8 mouse cellular contexts compared by ENCODE assay signal in genomic region chr5:120505368-120505767, GRCm38 (mm10). TPM values are rescaled to one million over a fixed set of nuclear protein-coding genes. Genes with fewer than 3 reads are reported as not detected.
DNase-seq lines count a peak whose midpoint lies in the region; ATAC-seq lines count a peak whose summit lies in the region.

No protein-coding gene starts in this region.

- peaks cover 34% of the 10 kb centered on the region for H3K4me1 ChIP-seq in midbrain, embryonic 10.5 days
- peaks cover 19% of the 10 kb centered on the region for H3K4me1 ChIP-seq in midbrain, embryonic 15.5 days
- peaks cover 9% of the 10 kb centered on the region; the same call in 1 of the 2 replicates for H3K4me1 ChIP-seq in intestine, embryonic 14.5 days (replicated peaks; ENCODE audit: control insufficient read depth, insufficient read depth, low read length)
- H3K4me1 ChIP-seq in midbrain, embryonic 13.5 days (replicated peaks): peaks cover 27% of the 10 kb centered on the region

- peak; percentile 79 for DNase-seq in midbrain, embryonic 10.5 days (ENCODE audit: low spot score)
- peak; percentile 87 to 89 for DNase-seq in cerebellum, postnatal 25 days
- peak; percentile 81 for DNase-seq in gastrocnemius, postnatal 10 days
- peak; percentile 84 for DNase-seq in intestine, embryonic 14.5 days (ENCODE audit: low spot score)
- peak; percentile 73 for DNase-seq in left cerebral cortex, postnatal 4 days
- DNase-seq in spleen, postnatal 36 days (ENCODE audit: low spot score in 2 of 2): peak; percentile 45 to 61

- WGBS in midbrain, embryonic 10.5 days: 29% methylated on average over 16 of the region's 16 CpGs
- 24% methylated on average over 16 of the region's 16 CpGs for WGBS in midbrain, embryonic 15.5 days
- WGBS in intestine, embryonic 14.5 days: 22% methylated on average over 16 of the region's 16 CpGs
- WGBS in midbrain, embryonic 13.5 days: 20% methylated on average over 16 of the region's 16 CpGs

- no peaks in the 10 kb centered on the region for H3K9me3 ChIP-seq in midbrain, embryonic 10.5 days (replicated peaks)
- no peaks in the 10 kb centered on the region for H3K9me3 ChIP-seq in midbrain, embryonic 15.5 days
- H3K9me3 ChIP-seq in intestine, embryonic 14.5 days (ENCODE audit: control insufficient read depth, low read length): no peaks in the 10 kb centered on the region
- H3K9me3 ChIP-seq in midbrain, embryonic 13.5 days: peaks cover 5% of the 10 kb centered on the region; the same call in 1 of the 2 replicates

- ATAC-seq in midbrain, embryonic 15.5 days (replicated peaks): no peak
- no peak for ATAC-seq in intestine, embryonic 14.5 days (replicated peaks; ENCODE audit: low FRiP score, low TSS enrichment, low read depth)
- no peak for ATAC-seq in midbrain, embryonic 13.5 days

- intact Hi-C loops in left cerebral cortex, postnatal 4 days (cut with DNase I): no loop called here

- no peaks in the 10 kb centered on the region for H3K27me3 ChIP-seq in midbrain, embryonic 10.5 days (ENCODE audit: low read depth, poor library complexity, severe bottlenecking)
- no peaks in the 10 kb centered on the region for H3K27me3 ChIP-seq in midbrain, embryonic 15.5 days (replicated peaks)
- H3K27me3 ChIP-seq in intestine, embryonic 14.5 days (replicated peaks; ENCODE audit: control insufficient read depth, insufficient read depth, low read length): no peaks in the 10 kb centered on the region
- H3K27me3 ChIP-seq in midbrain, embryonic 13.5 days: no peaks in the 10 kb centered on the region; the same call in 1 of the 2 replicates

- H3K36me3 ChIP-seq in midbrain, embryonic 10.5 days: no peaks in the 10 kb centered on the region
- H3K36me3 ChIP-seq in midbrain, embryonic 15.5 days (replicated peaks): no peaks in the 10 kb centered on the region
- no peaks in the 10 kb centered on the region for H3K36me3 ChIP-seq in intestine, embryonic 14.5 days (ENCODE audit: control insufficient read depth, insufficient read depth, low read length)
- no peaks in the 10 kb centered on the region for H3K36me3 ChIP-seq in midbrain, embryonic 13.5 days

- H3K27ac ChIP-seq in midbrain, embryonic 10.5 days (replicated peaks): peak overlapping the region; percentile 64; the same call in 1 of the 2 replicates
- H3K27ac ChIP-seq in midbrain, embryonic 15.5 days: no peak overlapping the region
- H3K27ac ChIP-seq in intestine, embryonic 14.5 days (ENCODE audit: low read depth): no peak overlapping the region
- no peak overlapping the region for H3K27ac ChIP-seq in midbrain, embryonic 13.5 days

- H3K4me3 ChIP-seq in midbrain, embryonic 10.5 days: peak overlapping the region; percentile 30
- H3K4me3 ChIP-seq in midbrain, embryonic 15.5 days: no peak overlapping the region
- H3K4me3 ChIP-seq in intestine, embryonic 14.5 days (ENCODE audit: low read depth, low read length): no peak overlapping the region
- H3K4me3 ChIP-seq in midbrain, embryonic 13.5 days (replicated peaks): no peak overlapping the region

- no peak overlapping the region for H3K9ac ChIP-seq in midbrain, embryonic 15.5 days
- H3K9ac ChIP-seq in intestine, embryonic 14.5 days (ENCODE audit: low read length): no peak overlapping the region
- H3K9ac ChIP-seq in midbrain, embryonic 13.5 days (replicated peaks): 0 out of 2 replicates have a peak overlapping the region, but pooled peaks have one; percentile 32

- H3K4me2 ChIP-seq in midbrain, embryonic 15.5 days: no peak overlapping the region
- H3K4me2 ChIP-seq in intestine, embryonic 14.5 days (ENCODE audit: low read length): no peak overlapping the region
- no peak overlapping the region for H3K4me2 ChIP-seq in midbrain, embryonic 13.5 days (replicated peaks)

RNA-seq across cellular contexts. Expression of gene Plbd2, which starts 1.9 kb away (rescaled TPM):
- polyA plus RNA-seq in midbrain, embryonic 10.5 days (2016; fragmentation: Nextera tagmentation; extraction: Ambion mirVana): 35.6 and 37.0 TPM in 2 replicates
- 36.8 and 37.2 TPM in 2 replicates for polyA plus RNA-seq in midbrain, embryonic 15.5 days (2015; fragmentation: Nextera tagmentation; extraction: Ambion mirVana)
- total RNA-seq in gastrocnemius, postnatal 10 days (2021): 10 to 100 TPM; 36.7 to 38.0 TPM
- 36.5 and 42.1 TPM in 2 replicates for polyA plus RNA-seq in intestine, embryonic 14.5 days (2014; fragmentation: Nextera tagmentation; extraction: Ambion mirVana)
- total RNA-seq in left cerebral cortex, postnatal 4 days (2021): 10 to 100 TPM; 38.8 to 43.9 TPM
- polyA plus RNA-seq in midbrain, embryonic 13.5 days (2015; fragmentation: Nextera tagmentation; extraction: Ambion mirVana): 25.1 and 29.3 TPM in 2 replicates

RNA-seq across cellular contexts. Expression of gene Slc8b1, which starts 5.6 kb away (rescaled TPM):
- 3.9 and 4.6 TPM in 2 replicates for polyA plus RNA-seq in midbrain, embryonic 10.5 days (2016; fragmentation: Nextera tagmentation; extraction: Ambion mirVana)
- 1.6 and 2.5 TPM in 2 replicates for polyA plus RNA-seq in midbrain, embryonic 15.5 days (2015; fragmentation: Nextera tagmentation; extraction: Ambion mirVana)
- 10 to 100 TPM; 15.1 to 20.0 TPM for total RNA-seq in gastrocnemius, postnatal 10 days (2021)
- 3.3 and 3.8 TPM in 2 replicates for polyA plus RNA-seq in intestine, embryonic 14.5 days (2014; fragmentation: Nextera tagmentation; extraction: Ambion mirVana)
- total RNA-seq in left cerebral cortex, postnatal 4 days (2021): 1 to 10 TPM; 3.3 to 4.6 TPM
- polyA plus RNA-seq in midbrain, embryonic 13.5 days (2015; fragmentation: Nextera tagmentation; extraction: Ambion mirVana): 2.3 and 2.4 TPM in 2 replicates

RNA-seq across cellular contexts. Expression of gene Sds, which starts 29.0 kb away (rescaled TPM):
- polyA plus RNA-seq in midbrain, embryonic 10.5 days (2016; fragmentation: Nextera tagmentation; extraction: Ambion mirVana): not detected in 2 replicates
- polyA plus RNA-seq in midbrain, embryonic 15.5 days (2015; fragmentation: Nextera tagmentation; extraction: Ambion mirVana): 0.36 TPM in 1 of 2 replicates, not detected in the other
- not detected for total RNA-seq in gastrocnemius, postnatal 10 days (2021)
- not detected in 2 replicates for polyA plus RNA-seq in intestine, embryonic 14.5 days (2014; fragmentation: Nextera tagmentation; extraction: Ambion mirVana)
- not detected for total RNA-seq in left cerebral cortex, postnatal 4 days (2021)
- polyA plus RNA-seq in midbrain, embryonic 13.5 days (2015; fragmentation: Nextera tagmentation; extraction: Ambion mirVana): 0.32 TPM in 1 of 2 replicates, not detected in the other

RNA-seq across cellular contexts. Expression of gene Sdsl, which starts 32.8 kb away (rescaled TPM):
- 5.5 and 6.2 TPM in 2 replicates for polyA plus RNA-seq in midbrain, embryonic 10.5 days (2016; fragmentation: Nextera tagmentation; extraction: Ambion mirVana)
- 5.6 and 6.0 TPM in 2 replicates for polyA plus RNA-seq in midbrain, embryonic 15.5 days (2015; fragmentation: Nextera tagmentation; extraction: Ambion mirVana)
- total RNA-seq in gastrocnemius, postnatal 10 days (2021): 1 to 10 TPM in 1 of 2 experiments, under 1 TPM in 1; 0.26 to 1.2 TPM
- polyA plus RNA-seq in intestine, embryonic 14.5 days (2014; fragmentation: Nextera tagmentation; extraction: Ambion mirVana): 8.4 and 9.9 TPM in 2 replicates
- 1 to 10 TPM; 2.4 to 3.7 TPM for total RNA-seq in left cerebral cortex, postnatal 4 days (2021)
- polyA plus RNA-seq in midbrain, embryonic 13.5 days (2015; fragmentation: Nextera tagmentation; extraction: Ambion mirVana): 6.8 and 9.5 TPM in 2 replicates
